Mouse (Mus musculus) skeletal muscle tissue, postnatal 0 days (tissue): ENCODE results near the gene Psip1. TPM values are rescaled to one million over a fixed set of nuclear protein-coding genes. Genes with fewer than 3 reads are reported as not detected.

Experiments
- polyA plus RNA-seq: library from polyadenylated mRNA; unstranded; fragments of >200 nt; fragmentation: Nextera tagmentation; extraction: Ambion mirVana; gene quantifications from 2 replicates; pipeline ENCODE4 v1.2.1, GENCODE M21; 2015

Psip1 gene
- 33.2 and 35.8 TPM in 2 replicates for polyA plus RNA-seq

GRCm38 (mm10) chr4:83486117-83486901 lies at the start of gene Psip1:
Gene Psip1, minus strand, starts transcription at chr4:83486459.

GRCm38 (mm10) chr4:83524843-83525689 lies 38.8 kb upstream of the Psip1 start, which contains the start of gene Ccdc171:
Gene Ccdc171, plus strand, starts transcription at chr4:83525545.

DNA sequence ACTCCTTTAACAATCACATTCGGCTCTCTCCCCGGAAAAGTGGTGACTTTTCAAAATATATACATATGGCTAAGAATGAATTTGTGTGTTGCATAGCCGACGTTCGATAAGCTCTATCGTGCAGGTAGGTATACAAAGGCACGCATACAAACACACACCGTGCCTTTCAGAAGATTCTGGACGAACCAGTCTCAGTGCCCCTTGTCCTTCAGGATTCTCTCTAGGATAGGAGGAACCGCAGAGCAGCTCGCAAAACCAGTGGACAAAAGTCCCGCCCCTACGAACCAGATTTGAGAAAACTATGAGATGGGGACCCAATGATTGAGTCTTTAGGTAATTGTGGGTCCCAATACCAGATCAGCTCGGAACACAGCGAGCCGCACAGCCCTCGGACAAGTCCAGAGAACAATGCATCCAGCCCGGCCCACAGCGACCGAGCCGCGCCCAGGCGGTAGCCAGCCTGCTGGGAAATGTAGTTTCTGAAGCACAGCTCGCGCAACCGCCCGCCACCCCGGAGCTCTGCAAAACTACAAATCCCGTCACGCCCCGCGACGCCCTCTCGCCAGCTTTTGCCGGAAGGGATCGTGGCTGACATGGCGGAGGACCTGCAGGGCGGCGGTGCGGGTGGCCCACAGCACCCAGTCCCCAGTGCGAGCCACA lies 69.0 kb downstream of the Psip1 start, which contains the start of gene Snapc3:
Gene Snapc3, plus strand, starts transcription at position 565 of the 660 bp plus-strand sequence.

Other genes with a start within 250 kb of the Psip1 start
- gene Ttc39b, start 162.2 kb downstream of the Psip1 start, polyA plus RNA-seq = 1.9 and 3.6 TPM in 2 replicates
- 18.2 and 18.8 TPM in 2 replicates for gene Snapc3, start 68.7 kb downstream of the Psip1 start, polyA plus RNA-seq
- gene Ccdc171, start 39.1 kb upstream of the Psip1 start, polyA plus RNA-seq = 1.1 TPM in 2 replicates